Mouse (Mus musculus) CH12.LX (cell line): ENCODE results near the gene Rbfox1. TPM values are rescaled to one million over a fixed set of nuclear protein-coding genes. Genes with fewer than 3 reads are reported as not detected.

Experiments used
- DNase-seq: peaks from one replicate; pipeline ENCODE4 v3.0.0-alpha.2; 2013; ENCODE audit errors: extremely low read depth
- H3K27ac ChIP-seq: 2 replicates; pipeline ENCODE4 v1.5.1; 2012; ENCODE audit warnings: low read depth, mild to moderate bottlenecking, control low read depth, moderate library complexity; ENCODE audit not compliant: insufficient read depth
- H3K27me3 ChIP-seq: replicated peaks from 2 replicates; pipeline ENCODE3; 2012; ENCODE audit warnings: inconsistent platforms
- H3K36me3 ChIP-seq, 2 experiments: replicated peaks in 1 of 2; 2 replicates each; pipeline versions ENCODE3 to v1.6.1; 2012; ENCODE audit warnings: inconsistent platforms in 1 of 2, low read length in 1 of 2, mild to moderate bottlenecking in 1 of 2, mixed read lengths in 1 of 2, moderate library complexity in 1 of 2; ENCODE audit not compliant: control insufficient read depth in 1 of 2, insufficient read depth in 1 of 2
- H3K4me1 ChIP-seq, 2 experiments: 2 replicates each; pipeline ENCODE4 v1.6.1; 2012; ENCODE audit warnings: inconsistent platforms in 1 of 2, moderate library complexity in 1 of 2; ENCODE audit not compliant: insufficient read depth in 2 of 2, control insufficient read depth in 1 of 2
- H3K4me2 ChIP-seq: 2 replicates; pipeline ENCODE4 v1.6.1; 2012; ENCODE audit warnings: low read depth, mild to moderate bottlenecking, control low read depth; ENCODE audit not compliant: poor library complexity, insufficient read depth, severe bottlenecking
- H3K4me3 ChIP-seq, 3 experiments: fragments of 150-350 bp in 1 of 3; sonication (generic) in 1 of 3; replicated peaks in 1 of 3; 2 replicates each; pipeline versions ENCODE3 to v1.5.1; 2011 to 2012; ENCODE audit warnings: low read depth in 2 of 3, low read length in 2 of 3, mild to moderate bottlenecking in 2 of 3, moderate library complexity in 2 of 3, control low read depth in 1 of 3, improper control_type of control experiment in 1 of 3, inconsistent platforms in 1 of 3, mixed read lengths in 1 of 3; ENCODE audit not compliant: poor library complexity in 1 of 3
- H3K79me2 ChIP-seq: replicated peaks from 2 replicates; pipeline ENCODE4 v1.6.1; 2012; ENCODE audit warnings: mild to moderate bottlenecking, moderate library complexity; ENCODE audit not compliant: control insufficient read depth, poor library complexity, insufficient read depth, severe bottlenecking; ENCODE audit errors: extremely low read depth
- H3K9ac ChIP-seq: 2 replicates; pipeline ENCODE4 v1.6.1; 2012; ENCODE audit warnings: low read depth, mild to moderate bottlenecking, control low read depth, moderate library complexity; ENCODE audit not compliant: insufficient read depth
- H3K9me3 ChIP-seq: replicated peaks from 2 replicates; pipeline ENCODE3; 2012; ENCODE audit warnings: low read length, inconsistent platforms, mixed read lengths
- BHLHE40 ChIP-seq: IDR thresholded peaks from 2 replicates; pipeline ENCODE4 v1.6.1; 2011; ENCODE audit warnings: mild to moderate bottlenecking, low read depth, low read length, improper control_type of control experiment
- E2F4 ChIP-seq: IDR thresholded peaks from 2 replicates; pipeline ENCODE4 v1.6.1; 2011; ENCODE audit warnings: low read depth, low read length, improper control_type of control experiment; ENCODE audit not compliant: insufficient replicate concordance
- EP300 ChIP-seq: IDR thresholded peaks from 2 replicates; pipeline ENCODE4 v1.6.1; 2011; ENCODE audit warnings: low read length, improper control_type of control experiment
- HCFC1 ChIP-seq: IDR thresholded peaks from 2 replicates; pipeline ENCODE4 v1.6.1; 2012; ENCODE audit warnings: low read depth, mild to moderate bottlenecking, inconsistent platforms, low read length, improper control_type of control experiment
- JUN ChIP-seq: IDR thresholded peaks from 2 replicates; pipeline ENCODE4 v1.6.1; 2011; ENCODE audit warnings: low read depth, mild to moderate bottlenecking, low read length, improper control_type of control experiment, moderate library complexity; ENCODE audit not compliant: insufficient read depth
- MAZ ChIP-seq: IDR thresholded peaks from 2 replicates; pipeline ENCODE4 v1.6.1; 2012; ENCODE audit warnings: low read depth, mild to moderate bottlenecking, inconsistent platforms, low read length, improper control_type of control experiment, moderate library complexity
- MXI1 ChIP-seq: IDR thresholded peaks from 2 replicates; pipeline ENCODE4 v1.6.1; 2011; ENCODE audit warnings: mild to moderate bottlenecking, low read depth, low read length, improper control_type of control experiment
- NELFE ChIP-seq: IDR thresholded peaks from 2 replicates; pipeline ENCODE4 v1.6.1; 2011; ENCODE audit warnings: low read depth, low read length, improper control_type of control experiment
- NRF1 ChIP-seq: IDR thresholded peaks from 2 replicates; pipeline ENCODE4 v1.6.1; 2014; ENCODE audit warnings: low read depth, mild to moderate bottlenecking, inconsistent platforms, low read length, improper control_type of control experiment, moderate library complexity
- PAX5 ChIP-seq: IDR thresholded peaks from 2 replicates; pipeline ENCODE4 v1.6.1; 2012; ENCODE audit warnings: low read length, inconsistent platforms, mixed read lengths
- RAD21 ChIP-seq: IDR thresholded peaks from 2 replicates; pipeline ENCODE4 v1.6.1; 2011; ENCODE audit warnings: low read depth, mild to moderate bottlenecking, low read length, improper control_type of control experiment, moderate library complexity
- RCOR1 ChIP-seq: conservative IDR thresholded peaks from 2 replicates; pipeline ENCODE4 v1.6.1; 2012; ENCODE audit warnings: low read depth, mild to moderate bottlenecking, inconsistent platforms, low read length, improper control_type of control experiment
- SIN3A ChIP-seq: IDR thresholded peaks from 2 replicates; pipeline ENCODE4 v1.6.1; 2012; ENCODE audit warnings: low read length, improper control_type of control experiment, inconsistent platforms
- SMC3 ChIP-seq: IDR thresholded peaks from 2 replicates; pipeline ENCODE4 v1.6.1; 2011; ENCODE audit warnings: low read depth, low read length, improper control_type of control experiment
- ZC3H11A ChIP-seq: IDR thresholded peaks from 2 replicates; pipeline ENCODE4 v1.6.1; 2012; ENCODE audit warnings: low read depth, mild to moderate bottlenecking, inconsistent platforms, low read length, improper control_type of control experiment
- ZKSCAN1 ChIP-seq: IDR thresholded peaks from 2 replicates; pipeline ENCODE4 v1.6.1; 2012; ENCODE audit warnings: low read depth, inconsistent platforms, low read length, improper control_type of control experiment, borderline replicate concordance
- ZMIZ1 ChIP-seq: IDR thresholded peaks from 2 replicates; pipeline ENCODE4 v1.6.1; 2012; ENCODE audit warnings: low read depth, mild to moderate bottlenecking, inconsistent platforms, low read length, improper control_type of control experiment
- dilution Hi-C: fragments of 300-500 bp; cut with MboI; formaldehyde crosslinking; loops from 2 replicates; pipeline ENCODE4 v1.14.3; 2020; ENCODE audit warnings: low sequenced_read_pairs; ENCODE audit not compliant: extremely low pct_unique_long_range_greater_than_20kb, extremely low pct_ligation_motif_present
- in situ Hi-C: fragments of 300-500 bp; cut with MboI; formaldehyde crosslinking; loops from 3 replicates; pipeline ENCODE4 v1.14.3; 2019; ENCODE audit warnings: low sequenced_read_pairs, low pct_ligation_motif_present, low pct_unique_long_range_greater_than_20kb, mixed read lengths
- polyA plus RNA-seq: library from polyadenylated mRNA; unstranded; fragments of >175 nt; gene quantifications from 2 replicates; pipeline ENCODE4 v1.2.1, GENCODE M21; 2012; ENCODE audit warnings: low read depth; ENCODE audit not compliant: insufficient read length
- total RNA-seq, 2 experiments: library from RNA; depleted of rRNA; stranded (reverse); fragments of 300-350 nt in 1 of 2; fragments of >200 nt in 1 of 2; gene quantifications; 2 replicates each; pipeline ENCODE4 v1.2.3; 2012 to 2014

Rbfox1 gene
- total and polyA plus RNA-seq, 3 experiments: not detected

DNA sequence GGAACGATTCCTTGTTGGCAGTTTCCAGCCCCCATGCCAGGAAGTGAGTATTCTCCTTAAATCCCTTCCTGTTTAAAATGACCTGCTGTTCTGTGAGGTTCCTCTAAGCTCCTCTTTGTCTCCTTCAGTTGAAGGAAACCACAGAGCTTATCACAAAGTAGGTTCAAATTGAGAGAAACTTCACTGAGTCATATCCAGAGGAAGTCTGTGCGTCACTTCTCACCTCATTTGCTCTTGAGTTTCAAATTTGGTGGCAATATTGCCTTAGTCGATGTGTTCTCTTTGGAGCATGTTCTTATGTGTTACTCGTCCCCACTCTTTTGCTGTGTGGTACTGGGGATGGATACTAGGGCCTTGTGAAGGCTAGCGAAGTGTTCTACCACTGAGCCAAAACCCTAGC lies 243.2 kb downstream of the Rbfox1 start:
- in situ Hi-C loops (no loop called here), dilution Hi-C loops (no loop called here)
- Histone ChIP-seq H3K27ac (no peak overlapping the region), H3K36me3 (no peaks in the 10 kb centered on the region), H3K4me1 (no peaks in the 10 kb centered on the region), H3K9ac (no peak overlapping the region), H3K9me3 (peaks cover 80% of the 10 kb centered on the region), H3K4me2 (no peak overlapping the region), H3K4me3 (no peak overlapping the region), H3K79me2 (no peaks in the 10 kb centered on the region), H3K27me3 (no peaks in the 10 kb centered on the region)
- TF ChIP-seq ZKSCAN1 (no peak), MAZ (no peak), PAX5 (no peak), BHLHE40 (no peak), NRF1 (no peak), RAD21 (no peak), RCOR1 (no peak)
- DNase-seq: no peak

DNA sequence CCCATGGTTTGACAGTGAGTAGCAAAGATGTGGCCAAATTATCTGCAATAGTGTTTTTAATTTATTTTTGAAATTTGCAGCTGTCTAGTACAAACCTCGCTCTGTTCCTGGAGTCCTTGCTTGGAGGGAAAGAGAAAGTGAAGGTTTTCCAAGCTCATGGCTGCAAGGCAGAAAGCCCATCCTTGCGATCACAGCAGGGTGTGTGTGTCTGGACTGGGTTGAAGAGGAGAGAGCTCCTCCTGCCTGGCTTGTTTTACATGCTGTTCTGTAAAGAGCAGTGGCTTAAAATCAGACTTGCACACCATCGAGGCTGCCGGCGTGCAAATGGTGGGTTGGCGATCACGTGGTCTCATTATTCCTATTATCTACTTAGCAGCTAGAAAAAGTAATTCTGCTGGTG lies 249.9 kb downstream of the Rbfox1 start:
- dilution Hi-C loops (no loop called here), in situ Hi-C loops (no loop called here)
- DNase-seq: no peak
- TF ChIP-seq JUN: no peak
- Histone ChIP-seq H3K9me3 (peaks cover 86% of the 10 kb centered on the region), H3K79me2 (no peaks in the 10 kb centered on the region), H3K36me3 (no peaks in the 10 kb centered on the region), H3K4me2 (no peak overlapping the region), H3K27ac (no peak overlapping the region), H3K27me3 (no peaks in the 10 kb centered on the region), H3K4me1 (no peaks in the 10 kb centered on the region), H3K4me3 (no peak overlapping the region), H3K9ac (no peak overlapping the region)

DNA sequence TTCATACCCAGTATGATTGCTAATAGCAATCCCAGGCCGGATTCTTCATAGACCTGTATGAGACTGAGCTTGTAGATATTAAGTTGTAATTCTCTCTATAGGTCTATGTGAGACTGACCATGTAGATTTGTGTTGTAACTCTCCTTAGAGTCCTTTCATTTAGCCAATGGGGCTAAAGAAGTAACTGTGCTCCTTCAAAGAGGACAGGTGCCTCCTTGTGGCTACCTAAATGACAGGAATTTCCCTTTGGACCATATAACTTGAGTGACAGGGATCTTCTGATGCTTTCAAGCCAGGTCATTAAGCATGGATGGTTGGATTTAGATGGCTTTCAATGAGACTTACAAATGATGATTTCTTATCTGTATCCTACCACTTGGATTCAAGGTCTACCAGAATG lies 254.3 kb downstream of the Rbfox1 start:
- in situ Hi-C loops (no loop called here), dilution Hi-C loops (no loop called here)
- Histone ChIP-seq H3K4me1 (no peaks in the 10 kb centered on the region), H3K27me3 (no peaks in the 10 kb centered on the region), H3K36me3 (no peaks in the 10 kb centered on the region), H3K79me2 (no peaks in the 10 kb centered on the region), H3K4me3 (no peak overlapping the region), H3K9ac (no peak overlapping the region), H3K4me2 (no peak overlapping the region), H3K9me3 (peaks cover 69% of the 10 kb centered on the region), H3K27ac (no peak overlapping the region)
- no peak for TF ChIP-seq ZC3H11A
- TF ChIP-seq SIN3A: no peak
- no peak for TF ChIP-seq SMC3
- TF ChIP-seq NELFE: no peak
- no peak for TF ChIP-seq HCFC1
- TF ChIP-seq PAX5: no peak
- TF ChIP-seq EP300: no peak
- no peak for TF ChIP-seq MXI1
- no peak for TF ChIP-seq JUN
- TF ChIP-seq ZMIZ1: no peak
- TF ChIP-seq E2F4: no peak
- DNase-seq: no peak
